Mouse (Mus musculus) testis, postnatal 10 days (tissue): ENCODE data around the gene Apc2.
"Not testable (repeated sequence)": the region's sequence is repeated elsewhere in the genome, so short reads cannot be mapped to it uniquely, and the experiment has no call there.

ENCODE experiments used
- DNase-seq: peaks from one replicate; pipeline ENCODE4 v3.0.0; 2021; ENCODE audit warnings: low spot score

Apc2 gene

DNA sequence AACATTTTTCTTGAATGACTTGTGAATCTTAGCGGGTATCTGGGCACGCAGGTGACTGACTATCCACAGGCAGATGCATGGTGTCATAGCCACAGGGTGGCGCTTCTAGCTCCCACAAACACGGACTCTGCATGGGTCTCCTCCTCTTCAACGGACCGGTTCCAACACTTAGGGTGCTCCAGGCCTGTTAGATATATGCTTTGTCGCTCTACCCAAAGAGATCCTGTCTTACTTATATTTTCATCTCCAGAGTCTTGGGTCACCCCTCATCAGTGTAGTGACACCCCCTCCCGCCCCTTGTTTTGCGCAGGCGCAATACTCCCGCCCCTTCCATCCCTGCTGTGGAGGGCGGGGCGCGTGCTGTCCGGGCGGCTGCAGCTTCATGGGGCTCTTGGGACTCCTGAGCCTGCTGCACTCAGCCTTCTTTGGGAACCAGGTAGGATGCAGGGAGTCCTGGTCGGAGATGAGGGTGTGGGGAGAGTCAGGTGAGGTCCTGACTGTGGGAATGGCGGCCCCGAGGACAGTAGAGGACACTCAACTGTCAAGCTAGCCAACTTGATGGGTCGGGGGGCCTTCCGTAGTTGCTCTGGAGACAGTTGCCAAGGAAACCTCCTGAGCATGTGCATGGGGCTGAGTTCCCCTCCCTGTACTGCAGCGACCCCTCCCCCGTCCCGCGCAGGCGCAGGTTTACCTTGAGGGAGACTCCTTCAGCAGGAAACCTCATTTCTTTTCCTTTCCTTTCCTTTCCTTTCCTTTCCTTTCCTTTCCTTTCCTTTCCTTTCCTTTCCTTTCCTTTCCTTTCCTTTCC is at the start of gene Apc2:
Apc2 (plus strand) TSS at position 360 of the 808 bp plus-strand sequence.
- peak; percentile 78 for DNase-seq

DNA sequence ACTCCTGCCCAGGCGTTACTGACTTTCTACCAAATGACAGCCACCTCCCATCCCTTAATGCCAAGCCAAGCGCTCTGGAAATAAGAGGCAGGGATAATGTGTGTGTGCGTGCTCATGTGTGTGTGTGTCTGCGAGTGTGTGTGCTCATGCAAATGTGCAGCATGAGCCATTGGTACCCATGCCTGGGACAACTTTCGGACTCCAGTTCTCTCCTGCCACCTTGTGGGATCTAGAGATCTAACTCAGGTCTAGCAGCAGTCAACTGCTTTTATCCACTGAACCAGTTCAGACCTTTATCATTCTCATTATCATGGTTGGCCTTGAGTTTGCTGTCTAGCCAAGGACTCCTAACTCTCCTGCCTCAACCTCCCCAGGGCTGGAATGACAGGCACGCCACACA is 47.9 kb upstream of the Apc2 start:
- DNase-seq: no peak

- not testable (repeated sequence) for DNase-seq
These were observed 47.3 kb upstream of the Apc2 start for GRCm38 (mm10) chr10:80248437-80248836.

DNA sequence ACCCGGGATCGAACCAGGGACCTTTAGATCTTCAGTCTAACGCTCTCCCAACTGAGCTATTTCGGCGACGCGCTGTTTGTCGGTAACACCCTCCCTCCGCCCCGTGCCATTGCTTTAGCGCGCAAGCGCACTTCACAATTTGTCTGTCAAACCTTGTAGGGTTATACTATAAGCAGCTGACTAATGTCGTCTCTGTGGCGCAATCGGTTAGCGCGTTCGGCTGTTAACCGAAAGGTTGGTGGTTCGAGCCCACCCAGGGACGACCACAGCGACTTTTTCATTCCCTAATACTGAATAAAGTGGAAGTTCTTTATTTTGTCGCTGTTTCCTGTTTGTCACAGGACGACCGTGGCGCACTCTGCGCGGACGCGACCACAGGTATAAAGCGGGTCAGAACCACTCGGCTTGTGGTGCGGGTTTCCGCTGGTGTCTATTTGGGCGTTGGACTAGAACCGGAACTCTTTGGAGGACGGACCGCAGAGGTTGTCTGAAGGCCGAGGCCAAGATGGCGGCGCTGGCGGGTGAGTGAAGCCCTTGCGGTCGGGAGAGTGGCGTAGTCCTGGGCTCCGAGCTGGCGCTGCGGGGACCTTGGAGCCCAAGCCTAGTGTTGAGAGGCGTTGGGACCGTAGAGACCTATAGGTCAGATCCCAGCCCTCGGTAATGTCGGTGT is 46.7 kb upstream of the Apc2 start, which contains the start of gene Ndufs7:
Ndufs7 (plus strand) TSS at position 151 of the 670 bp plus-strand sequence.
- DNase-seq: peak; percentile 93

DNA sequence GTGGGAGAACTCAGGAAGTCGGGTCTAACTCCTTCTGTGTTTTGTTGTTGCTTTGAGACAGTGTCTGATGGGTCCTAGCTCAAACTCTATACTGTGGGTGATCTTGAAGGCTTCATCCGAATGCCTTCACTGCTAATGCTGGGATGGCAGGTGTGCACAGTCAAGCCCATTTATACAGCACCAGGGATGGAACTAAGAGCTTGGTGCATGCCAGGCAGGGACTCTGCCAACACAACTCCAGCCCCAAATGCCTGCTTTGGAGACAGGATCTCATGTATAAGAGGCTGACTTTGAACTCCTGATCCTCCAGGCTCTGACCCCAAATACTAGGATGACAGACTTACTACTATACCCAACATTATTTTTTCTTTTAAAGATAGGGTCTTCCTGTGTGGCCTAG is 45.7 kb upstream of the Apc2 start:
- no peak for DNase-seq

DNA sequence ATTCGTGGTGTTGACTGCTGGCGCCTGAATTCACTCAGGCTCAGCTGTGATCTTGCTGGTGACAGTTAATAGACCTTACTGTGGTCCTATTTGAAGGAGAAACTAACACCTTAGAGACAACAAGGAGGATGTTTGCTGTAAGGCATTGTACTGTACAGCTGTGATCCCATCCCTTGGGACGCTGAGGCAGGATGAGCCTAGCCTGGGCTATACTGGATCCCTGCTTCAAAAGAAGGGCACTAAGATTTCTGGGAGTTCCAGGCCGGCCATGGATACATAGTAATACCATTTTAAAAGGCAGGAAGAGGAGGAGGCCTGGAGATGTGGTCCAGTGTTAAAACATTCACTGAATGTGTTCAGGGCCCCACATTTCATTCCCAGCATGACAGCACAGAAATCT is 45.2 kb upstream of the Apc2 start:
- DNase-seq: no peak

GRCm38 (mm10) chr10:80252011-80252410 is 43.8 kb upstream of the Apc2 start:
- no peak for DNase-seq

DNA sequence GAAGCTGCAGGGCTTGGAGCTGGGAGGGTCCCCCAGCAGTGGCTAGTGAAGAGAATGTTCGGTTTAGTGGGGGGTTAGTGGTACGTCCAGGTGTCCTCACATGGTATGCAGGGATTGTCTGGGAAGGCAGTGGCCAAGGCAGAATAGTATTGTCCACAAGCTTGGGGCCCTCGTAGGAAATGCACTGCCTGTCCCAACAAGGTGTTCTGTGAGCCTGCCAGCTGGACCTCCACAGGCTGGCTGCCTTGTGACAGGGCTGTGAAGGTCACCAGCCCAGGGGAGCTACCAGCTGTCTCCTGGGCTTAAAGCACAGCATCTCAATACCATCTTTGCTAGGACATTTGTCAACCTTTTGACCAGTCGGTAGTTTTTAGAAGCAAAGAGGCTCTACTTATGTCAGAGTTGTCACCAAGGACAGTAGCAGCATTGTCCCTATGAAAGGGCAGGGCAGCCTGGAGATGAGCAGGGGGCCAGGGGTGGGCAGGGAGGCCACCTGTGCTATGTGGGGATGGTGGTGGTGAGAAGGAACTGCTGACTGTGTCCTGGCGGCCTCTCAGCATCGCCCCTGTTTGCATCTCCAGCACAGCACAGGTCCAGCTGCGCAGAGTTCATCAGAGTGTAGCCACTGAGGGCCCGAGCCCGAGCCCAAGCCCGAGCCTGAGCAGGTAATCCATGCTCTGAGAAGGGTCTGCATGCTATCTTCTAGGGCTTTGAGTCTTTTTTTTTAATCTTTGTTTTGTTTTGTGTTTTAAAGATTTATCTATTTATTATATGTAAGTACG is 43.1 kb upstream of the Apc2 start:
- DNase-seq: no peak

GRCm38 (mm10) chr10:80253551-80253950 is 42.2 kb upstream of the Apc2 start:
- no peak for DNase-seq

GRCm38 (mm10) chr10:80254331-80255297 is 41.2 kb upstream of the Apc2 start:
- DNase-seq: no peak

- DNase-seq: peak; percentile 85
These were observed 39.8 kb upstream of the Apc2 start for GRCm38 (mm10) chr10:80255881-80256535.

- DNase-seq: no peak
These were observed 37.8 kb upstream of the Apc2 start for GRCm38 (mm10) chr10:80257936-80258335.

GRCm38 (mm10) chr10:80258752-80259462 is 36.9 kb upstream of the Apc2 start:
- DNase-seq: no peak

- no peak for DNase-seq
These were observed 36.3 kb upstream of the Apc2 start for GRCm38 (mm10) chr10:80259463-80259805.

DNA sequence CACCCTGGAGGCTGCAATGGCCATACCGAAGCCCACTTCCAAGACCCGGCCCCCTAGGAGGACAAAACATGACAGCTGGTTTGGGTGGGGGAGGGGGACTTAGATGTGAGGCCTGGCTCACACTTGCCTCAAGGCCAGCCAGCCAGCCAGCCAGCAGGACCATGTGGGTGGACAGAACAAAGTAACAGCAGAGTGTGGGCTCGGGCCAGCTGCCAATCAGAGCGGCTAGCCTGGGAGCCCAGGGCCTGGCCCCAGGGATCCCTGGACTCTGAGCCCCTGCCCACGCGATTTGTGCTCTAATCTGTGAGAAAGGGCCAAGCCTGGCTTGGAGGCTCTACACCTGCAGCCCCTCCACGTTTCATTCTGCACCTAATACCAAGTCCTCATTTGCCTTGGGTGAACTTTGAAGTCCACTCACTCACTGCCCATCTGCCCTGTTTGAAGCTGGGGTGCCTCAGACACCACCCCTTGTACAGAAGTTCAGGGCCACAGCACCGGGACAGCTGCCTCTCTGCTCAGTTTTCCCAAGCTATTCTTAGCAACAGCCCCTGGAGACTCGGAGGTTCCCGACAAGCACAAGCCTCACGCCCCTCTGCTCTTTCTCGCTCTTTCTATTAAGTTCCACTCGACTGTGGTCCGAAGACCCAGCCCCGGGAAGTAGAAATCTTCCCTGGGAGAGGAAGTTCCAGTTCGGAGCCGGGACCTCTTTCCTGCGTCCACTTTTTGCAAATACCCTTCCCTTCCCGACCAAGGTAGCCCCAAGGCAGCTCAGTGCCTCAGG is 35.7 kb upstream of the Apc2 start:
- peak; percentile 93 for DNase-seq

GRCm38 (mm10) chr10:80260642-80261584 is 34.9 kb upstream of the Apc2 start, which contains the start of the genes Gamt and Dazap1:
Gene Gamt (minus strand): TSS chr10:80261012.
Gene Dazap1 (plus strand): TSS chr10:80261486.
- DNase-seq: peak; percentile 100

- DNase-seq: peak; percentile 100
These were observed 34.2 kb upstream of the Apc2 start for GRCm38 (mm10) chr10:80261585-80261968.

DNA sequence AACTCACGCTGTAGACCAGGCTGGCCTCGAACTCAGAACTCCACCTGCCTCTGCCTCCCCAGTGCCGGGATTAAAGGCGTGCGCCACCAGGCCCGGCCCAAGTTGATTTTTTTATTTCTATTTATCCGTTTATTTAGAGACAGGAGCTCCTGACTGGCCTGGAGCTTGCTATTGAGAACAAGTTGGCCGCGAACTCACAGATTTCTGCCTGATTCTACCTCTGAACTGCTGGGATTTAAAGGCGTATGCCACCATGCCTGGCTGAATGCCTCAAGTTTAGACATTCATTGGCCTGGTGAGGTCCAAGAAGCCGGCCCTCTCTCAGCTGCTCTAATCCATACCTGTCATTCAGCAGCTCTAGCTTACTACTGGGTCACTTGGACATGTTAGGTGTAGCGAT is 33.6 kb upstream of the Apc2 start:
- no peak for DNase-seq
